Mouse (Mus musculus) heart, adult 9 months (tissue): ENCODE data around the gene Tecpr1.
A peak's percentile ranks its signal among the peaks of the same experiment; 100 is the strongest.

Experiments used
- DNase-seq, 2 experiments: peaks; one replicate each; pipeline ENCODE4 v3.0.0; 2022; ENCODE audit warnings: low spot score in 2 of 2

Tecpr1 gene

GRCm38 (mm10) chr5:144223503-144223862 lies at the start of gene Tecpr1:
Tecpr1 (minus strand) TSS chr5:144223615.
- peak; percentile 95 to 97 for DNase-seq

- DNase-seq: no peak
These were observed 48.4 kb upstream of the Tecpr1 start for GRCm38 (mm10) chr5:144271772-144272171.

GRCm38 (mm10) chr5:144271118-144271517 lies 47.7 kb upstream of the Tecpr1 start:
- DNase-seq: peak; percentile 58 to 61

GRCm38 (mm10) chr5:144270420-144270819 lies 47.0 kb upstream of the Tecpr1 start:
- no peak for DNase-seq

- no peak for DNase-seq
These were observed 46.5 kb upstream of the Tecpr1 start for GRCm38 (mm10) chr5:144269926-144270325.

GRCm38 (mm10) chr5:144267535-144268241 lies 44.3 kb upstream of the Tecpr1 start:
- peak; percentile 53 to 72 for DNase-seq

GRCm38 (mm10) chr5:144263496-144263895 lies 40.1 kb upstream of the Tecpr1 start:
- no peak for DNase-seq

GRCm38 (mm10) chr5:144263082-144263481 lies 39.7 kb upstream of the Tecpr1 start:
- DNase-seq: no peak

- DNase-seq: no peak
These were observed 38.4 kb upstream of the Tecpr1 start for GRCm38 (mm10) chr5:144261829-144262228.

- no peak for DNase-seq
These were observed 37.9 kb upstream of the Tecpr1 start for GRCm38 (mm10) chr5:144261309-144261708.

GRCm38 (mm10) chr5:144260464-144260863 lies 37.0 kb upstream of the Tecpr1 start:
- no peak for DNase-seq

GRCm38 (mm10) chr5:144259228-144259627 lies 35.8 kb upstream of the Tecpr1 start:
- DNase-seq: no peak

- no peak for DNase-seq
These were observed 35.3 kb upstream of the Tecpr1 start for GRCm38 (mm10) chr5:144258687-144259086.

- peak; percentile 85 to 86 for DNase-seq
These were observed 34.8 kb upstream of the Tecpr1 start for GRCm38 (mm10) chr5:144258131-144258611.

- no peak for DNase-seq
These were observed 34.2 kb upstream of the Tecpr1 start for GRCm38 (mm10) chr5:144257451-144258110.

GRCm38 (mm10) chr5:144256888-144257287 lies 33.5 kb upstream of the Tecpr1 start:
- no peak for DNase-seq

GRCm38 (mm10) chr5:144256541-144256870 lies 33.1 kb upstream of the Tecpr1 start:
- no peak for DNase-seq

GRCm38 (mm10) chr5:144255632-144256540 lies 32.5 kb upstream of the Tecpr1 start:
- peak; percentile 67 to 81 for DNase-seq

- DNase-seq: peak; percentile 88 to 91
These were observed 31.6 kb upstream of the Tecpr1 start for GRCm38 (mm10) chr5:144254811-144255631.

GRCm38 (mm10) chr5:144254122-144254810 lies 30.9 kb upstream of the Tecpr1 start:
- DNase-seq: peak; percentile 74 to 76

- no peak for DNase-seq
These were observed 29.8 kb upstream of the Tecpr1 start for GRCm38 (mm10) chr5:144253212-144253611.
